Mouse (Mus musculus) midbrain, embryonic 11.5 days (tissue): ENCODE data around the gene Myt1l. TPM values are rescaled to one million over a fixed set of nuclear protein-coding genes. Genes with fewer than 3 reads are reported as not detected.

Source experiments
- ATAC-seq: fragments of 200-750 bp; cut with Nextera tagmentation; 2 replicates; pipeline ENCODE4 v1.8.0; 2017; ENCODE audit warnings: moderate TSS enrichment, moderate library complexity; ENCODE audit not compliant: low FRiP score
- DNase-seq: peaks from one replicate; pipeline ENCODE4 v3.0.0; 2015; ENCODE audit warnings: low spot score; ENCODE audit errors: missing footprints
- H3K27ac ChIP-seq: fragments of 300-500 bp; sonication (generic); 2 replicates; pipeline ENCODE4 v1.5.1; 2014; ENCODE audit warnings: low read depth, low read length
- H3K27me3 ChIP-seq: fragments of 300-500 bp; sonication (generic); 2 replicates; pipeline ENCODE4 v1.6.1; 2014; ENCODE audit warnings: mild to moderate bottlenecking, low read length, moderate library complexity, mixed read lengths; ENCODE audit not compliant: control insufficient read depth, insufficient read depth
- H3K36me3 ChIP-seq: fragments of 300-500 bp; sonication (generic); 2 replicates; pipeline ENCODE4 v1.6.1; 2014; ENCODE audit warnings: mild to moderate bottlenecking, low read length, moderate library complexity, mixed read lengths; ENCODE audit not compliant: control insufficient read depth, insufficient read depth
- H3K4me1 ChIP-seq: fragments of 300-500 bp; sonication (generic); 2 replicates; pipeline ENCODE4 v1.6.1; 2014; ENCODE audit warnings: low read length; ENCODE audit not compliant: control insufficient read depth, insufficient read depth
- H3K4me2 ChIP-seq: fragments of 300-500 bp; sonication (generic); 2 replicates; pipeline ENCODE4 v1.6.1; 2014; ENCODE audit warnings: mild to moderate bottlenecking, moderate library complexity
- H3K4me3 ChIP-seq: fragments of 300-500 bp; sonication (generic); 2 replicates; pipeline ENCODE4 v1.5.1; 2014; ENCODE audit warnings: low read depth, low read length
- H3K9ac ChIP-seq: fragments of 300-500 bp; sonication (generic); 2 replicates; pipeline ENCODE4 v1.6.1; 2014; ENCODE audit warnings: low read length
- H3K9me3 ChIP-seq: fragments of 300-500 bp; sonication (generic); 2 replicates; pipeline ENCODE4 v1.6.1; 2016; ENCODE audit warnings: low read length; ENCODE audit not compliant: control insufficient read depth
- WGBS: fragments of 180-500 bp; shearing (Covaris S2); extraction: QIAGEN DNeasy Blood & Tissue Kit; methylation state at CpG from one replicate; pipeline ENCODE4 v1.1.7; 2014; 5-methylcytosine and 5-hydroxymethylcytosine counted together
- polyA plus RNA-seq: library from polyadenylated mRNA; unstranded; fragments of >200 nt; fragmentation: Nextera tagmentation; extraction: Ambion mirVana; gene quantifications from 2 replicates; pipeline ENCODE4 v1.2.1, GENCODE M21; 2014

Gene Myt1l
- polyA plus RNA-seq, 1 experiment from 2014 or later, result 13.3 TPM

DNA sequence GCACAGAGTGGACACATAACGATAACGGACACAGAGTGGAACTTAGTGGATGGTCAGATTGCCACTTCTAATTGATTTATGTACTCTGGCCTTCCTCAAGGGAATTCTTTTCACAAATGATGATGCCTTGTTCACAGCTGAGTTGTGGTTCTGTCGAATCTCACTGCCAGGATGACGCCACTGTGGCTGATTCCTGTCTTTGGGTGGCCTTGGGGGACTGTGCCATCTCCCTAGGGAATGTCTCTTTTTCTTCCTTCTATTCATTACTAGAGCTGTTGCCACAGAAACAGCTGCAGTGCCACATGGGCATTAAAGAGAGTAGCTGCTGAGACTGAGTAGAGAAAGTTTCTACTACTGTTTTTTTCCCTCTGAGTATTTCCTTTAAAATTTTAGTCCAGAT is 340.1 kb downstream of the Myt1l start:
- H3K36me3 ChIP-seq, result no peaks in the 10 kb centered on the region
- no peak overlapping the region for H3K27ac ChIP-seq
- no peak for ATAC-seq
- 80% methylated on average over 4 of the region's 4 CpGs for WGBS
- no peaks in the 10 kb centered on the region for H3K9me3 ChIP-seq
- no peak for DNase-seq
- no peak overlapping the region for H3K4me3 ChIP-seq
- H3K27me3 ChIP-seq, result no peaks in the 10 kb centered on the region
- no peak overlapping the region for H3K4me2 ChIP-seq
- H3K4me1 ChIP-seq, result peaks cover 13% of the 10 kb centered on the region
- no peak overlapping the region for H3K9ac ChIP-seq

GRCm38 (mm10) chr12:29868781-29869180 is 340.6 kb downstream of the Myt1l start:
- no peak overlapping the region for H3K9ac ChIP-seq
- H3K4me3 ChIP-seq, result no peak overlapping the region
- no peak overlapping the region for H3K4me2 ChIP-seq
- DNase-seq, result no peak
- 90% methylated on average over 9 of the region's 9 CpGs for WGBS
- H3K27ac ChIP-seq, result no peak overlapping the region
- no peaks in the 10 kb centered on the region for H3K27me3 ChIP-seq
- no peaks in the 10 kb centered on the region for H3K9me3 ChIP-seq
- no peak for ATAC-seq
- peaks cover 13% of the 10 kb centered on the region for H3K4me1 ChIP-seq
- H3K36me3 ChIP-seq, result no peaks in the 10 kb centered on the region

DNA sequence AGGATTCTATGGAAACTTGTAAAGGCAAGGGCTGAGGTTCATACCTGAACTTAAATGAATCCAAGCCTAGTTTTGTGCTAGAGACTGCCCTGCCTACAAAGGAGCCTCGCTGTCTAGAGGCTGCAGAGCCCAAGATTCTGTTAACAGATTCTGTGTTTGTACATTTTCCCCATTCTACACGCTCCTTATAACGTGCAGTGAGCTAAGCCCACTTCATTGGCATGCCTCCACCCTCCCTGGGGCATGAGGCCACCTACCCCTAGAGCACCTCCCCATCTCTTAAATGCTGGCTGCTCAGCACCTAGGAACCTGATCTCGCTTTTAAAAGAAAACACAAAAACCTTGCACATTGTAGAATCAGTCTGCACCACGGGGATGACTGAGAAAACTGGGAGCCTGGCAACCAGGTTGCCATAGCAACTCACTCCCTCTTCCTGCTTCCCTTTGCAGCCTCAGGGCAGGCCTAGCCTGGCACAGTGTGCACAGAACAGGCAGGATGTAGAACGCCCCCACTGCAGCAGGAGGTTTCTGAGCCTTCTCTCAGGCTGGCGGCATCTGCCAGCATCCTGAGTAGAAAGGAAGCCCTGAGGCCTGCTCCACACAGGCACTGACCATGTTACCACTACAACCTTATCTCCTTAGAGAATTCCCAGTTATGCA is 344.1 kb downstream of the Myt1l start:
- no peaks in the 10 kb centered on the region for H3K36me3 ChIP-seq
- H3K9ac ChIP-seq, result peak overlapping the region; percentile 33; the same call in 1 of the 2 replicates
- peak overlapping the region; percentile 78 for H3K27ac ChIP-seq
- no peak overlapping the region for H3K4me3 ChIP-seq
- H3K27me3 ChIP-seq, result no peaks in the 10 kb centered on the region
- H3K4me1 ChIP-seq, result peaks cover 13% of the 10 kb centered on the region
- ATAC-seq (peak; percentile 95), DNase-seq (peak; percentile 98)
- H3K4me2 ChIP-seq, result peak overlapping the region; percentile 32
- WGBS, result 12% methylated on average over 7 of the region's 7 CpGs
- no peaks in the 10 kb centered on the region for H3K9me3 ChIP-seq

- H3K36me3 ChIP-seq, result no peaks in the 10 kb centered on the region
- H3K9me3 ChIP-seq, result no peaks in the 10 kb centered on the region
- no peak overlapping the region for H3K27ac ChIP-seq
- peaks cover 13% of the 10 kb centered on the region for H3K4me1 ChIP-seq
- DNase-seq, result no peak
- no peak for ATAC-seq
- WGBS, result 40% methylated on average over 1 of the region's 1 CpGs
- H3K4me3 ChIP-seq, result no peak overlapping the region
- no peak overlapping the region for H3K9ac ChIP-seq
- H3K4me2 ChIP-seq, result no peak overlapping the region
- no peaks in the 10 kb centered on the region for H3K27me3 ChIP-seq
Observed at GRCm38 (mm10) chr12:29873281-29873772, 345.1 kb downstream of the Myt1l start.

DNA sequence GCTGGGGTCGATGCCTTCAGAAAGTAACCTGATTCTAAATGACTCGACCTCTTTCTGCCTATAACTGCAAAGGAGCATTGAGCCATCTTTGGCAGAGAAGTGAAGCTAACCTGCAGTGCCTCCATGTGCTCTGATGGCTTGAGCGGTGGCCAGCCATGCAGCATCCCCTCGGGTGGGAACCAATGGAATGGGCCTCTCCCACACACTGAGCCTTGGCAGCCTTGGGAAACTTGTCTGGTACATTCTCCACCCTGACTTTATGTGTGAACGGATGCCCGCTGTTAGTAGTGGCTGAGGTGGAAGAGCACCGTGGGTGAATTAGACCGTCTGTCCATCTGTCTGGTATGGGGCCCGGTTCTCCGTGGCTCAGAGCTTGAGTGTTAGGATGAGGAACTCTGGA is 349.8 kb downstream of the Myt1l start:
- DNase-seq, result no peak
- Histone ChIP-seq H3K27me3 (no peaks in the 10 kb centered on the region), H3K4me2 (no peak overlapping the region), H3K4me1 (peaks cover 3% of the 10 kb centered on the region), H3K4me3 (no peak overlapping the region), H3K9me3 (no peaks in the 10 kb centered on the region), H3K9ac (no peak overlapping the region), H3K36me3 (no peaks in the 10 kb centered on the region), H3K27ac (no peak overlapping the region)
- 93% methylated on average over 10 of the region's 10 CpGs for WGBS
- no peak for ATAC-seq

DNA sequence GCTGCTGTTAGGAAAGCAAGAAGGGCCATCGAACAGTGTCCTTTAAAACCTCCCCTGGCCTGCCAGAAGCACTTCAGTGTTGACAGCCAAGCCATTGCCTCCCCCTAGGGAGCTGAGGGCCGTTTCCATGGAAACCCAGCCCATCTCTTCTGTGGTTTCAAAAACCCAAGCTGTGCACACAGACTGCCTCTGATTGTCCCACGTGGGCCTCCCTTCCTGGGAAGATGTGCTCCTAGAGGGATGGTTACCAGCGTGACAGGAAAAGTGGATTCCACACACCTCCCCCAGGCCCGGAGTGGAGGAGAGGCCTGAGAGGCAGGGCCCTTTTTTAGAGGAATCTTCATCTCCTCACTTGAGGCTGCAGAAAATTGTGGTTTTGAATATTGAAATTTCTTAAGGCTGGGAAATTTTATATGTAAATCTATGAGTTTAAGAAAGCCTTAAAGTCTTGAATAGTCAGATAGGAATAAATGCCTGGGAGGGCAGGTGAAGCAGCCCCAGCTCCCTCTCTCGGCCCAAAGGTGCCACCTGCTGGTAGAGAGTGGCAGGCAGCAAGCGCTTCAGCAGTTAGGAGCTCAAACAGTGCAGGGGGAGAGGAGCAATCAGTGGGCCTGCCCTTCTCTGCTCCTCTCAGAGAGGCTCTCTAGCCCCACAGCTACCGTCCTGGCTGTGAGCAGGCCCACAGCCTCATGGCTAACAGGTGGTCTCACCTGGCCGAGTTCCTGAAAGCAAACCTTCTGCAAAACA is 354.9 kb downstream of the Myt1l start:
- Histone ChIP-seq H3K4me3 (no peak overlapping the region), H3K27me3 (no peaks in the 10 kb centered on the region), H3K36me3 (no peaks in the 10 kb centered on the region), H3K9me3 (no peaks in the 10 kb centered on the region), H3K27ac (peak overlapping the region; percentile 55), H3K4me1 (peaks cover 10% of the 10 kb centered on the region), H3K9ac (0 out of 2 replicates have a peak overlapping the region, but pooled peaks have one; percentile 21), H3K4me2 (peak overlapping the region; percentile 29)
- ATAC-seq, result peak; percentile 96
- peak; percentile 98 for DNase-seq
- WGBS, result 12% methylated on average over 9 of the region's 9 CpGs

DNA sequence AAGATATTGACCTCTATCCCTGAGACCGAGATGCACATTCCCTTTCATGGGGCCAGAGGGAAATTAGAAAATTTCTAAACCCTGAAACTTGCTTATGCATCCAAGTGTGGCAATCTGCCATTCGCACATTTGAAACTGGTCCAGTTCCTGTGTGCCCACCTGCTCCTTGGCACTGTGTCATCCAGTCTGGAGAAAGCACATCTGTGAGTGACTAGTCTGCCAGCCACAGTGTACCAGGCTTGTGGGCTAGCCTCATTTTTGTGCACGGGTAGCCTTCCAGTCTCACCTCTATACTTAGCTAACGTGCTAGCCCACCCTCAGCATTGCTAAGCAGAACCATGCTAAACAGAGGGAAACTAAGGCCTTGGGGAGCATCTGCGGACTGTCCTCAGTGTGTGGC is 356.2 kb downstream of the Myt1l start:
- no peak for DNase-seq
- no peak for ATAC-seq
- Histone ChIP-seq H3K4me2 (no peak overlapping the region), H3K27me3 (no peaks in the 10 kb centered on the region), H3K9ac (no peak overlapping the region), H3K36me3 (no peaks in the 10 kb centered on the region), H3K4me3 (no peak overlapping the region), H3K4me1 (peaks cover 10% of the 10 kb centered on the region), H3K9me3 (no peaks in the 10 kb centered on the region), H3K27ac (no peak overlapping the region)
- WGBS, result 86% methylated on average over 5 of the region's 5 CpGs

DNA sequence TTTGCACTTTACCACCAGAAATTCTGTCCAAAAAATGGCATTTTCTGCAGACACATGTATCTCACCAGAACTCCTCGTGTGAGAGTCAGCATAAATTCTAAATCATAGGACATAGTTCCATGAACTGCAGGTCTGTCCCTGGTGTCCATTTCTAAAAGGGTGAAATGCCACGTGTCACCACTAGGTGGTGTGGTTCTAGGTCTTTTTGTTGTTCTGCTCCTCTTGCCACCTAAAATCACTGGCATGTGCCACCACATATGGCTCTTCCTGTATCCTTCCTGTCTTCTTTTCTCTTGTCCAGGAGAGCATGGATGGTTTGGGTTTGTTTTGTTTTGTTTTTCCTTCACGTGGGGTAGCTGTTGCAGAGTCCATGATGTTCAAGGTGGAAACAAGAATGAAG is 366.5 kb downstream of the Myt1l start:
- no peaks in the 10 kb centered on the region for H3K9me3 ChIP-seq
- ATAC-seq, result no peak
- peak; percentile 96 for DNase-seq
- WGBS, result 17% methylated on average over 3 of the region's 3 CpGs
- no peak overlapping the region for H3K27ac ChIP-seq
- H3K4me3 ChIP-seq, result no peak overlapping the region
- H3K27me3 ChIP-seq, result no peaks in the 10 kb centered on the region
- no peak overlapping the region for H3K4me2 ChIP-seq
- H3K4me1 ChIP-seq, result no peaks in the 10 kb centered on the region
- H3K9ac ChIP-seq, result no peak overlapping the region
- H3K36me3 ChIP-seq, result no peaks in the 10 kb centered on the region

GRCm38 (mm10) chr12:29897533-29898085 is 369.4 kb downstream of the Myt1l start:
- Histone ChIP-seq H3K36me3 (no peaks in the 10 kb centered on the region), H3K9ac (no peak overlapping the region), H3K4me1 (no peaks in the 10 kb centered on the region), H3K4me3 (no peak overlapping the region), H3K9me3 (no peaks in the 10 kb centered on the region), H3K27ac (no peak overlapping the region), H3K27me3 (no peaks in the 10 kb centered on the region), H3K4me2 (no peak overlapping the region)
- DNase-seq (no peak), ATAC-seq (no peak)
- 78% methylated on average over 3 of the region's 3 CpGs for WGBS
